Mouse (Mus musculus) heart, postnatal 25 days (tissue): ENCODE measurements around the gene Rnf135. TPM values are rescaled to one million over a fixed set of nuclear protein-coding genes. Genes with fewer than 3 reads are reported as not detected.
"Not testable (repeated sequence)": the region's sequence is repeated elsewhere in the genome, so short reads cannot be mapped to it uniquely, and the experiment has no call there.

Experiments used
- DNase-seq: peaks from one replicate; pipeline ENCODE4 v3.0.0; 2022; ENCODE audit warnings: low spot score
- intact Hi-C: fragments of 180-260 bp; cut with DNase I; formaldehyde crosslinking; loops from one replicate; pipeline ENCODE4 v1.15.1; 2025
- total RNA-seq, 2 experiments: library from RNA; stranded (reverse); gene quantifications; 2 replicates each; pipeline ENCODE4 v1.2.3; 2021

Gene Rnf135
- 1 to 10 TPM; 5.8 to 6.0 TPM for total RNA-seq

DNA sequence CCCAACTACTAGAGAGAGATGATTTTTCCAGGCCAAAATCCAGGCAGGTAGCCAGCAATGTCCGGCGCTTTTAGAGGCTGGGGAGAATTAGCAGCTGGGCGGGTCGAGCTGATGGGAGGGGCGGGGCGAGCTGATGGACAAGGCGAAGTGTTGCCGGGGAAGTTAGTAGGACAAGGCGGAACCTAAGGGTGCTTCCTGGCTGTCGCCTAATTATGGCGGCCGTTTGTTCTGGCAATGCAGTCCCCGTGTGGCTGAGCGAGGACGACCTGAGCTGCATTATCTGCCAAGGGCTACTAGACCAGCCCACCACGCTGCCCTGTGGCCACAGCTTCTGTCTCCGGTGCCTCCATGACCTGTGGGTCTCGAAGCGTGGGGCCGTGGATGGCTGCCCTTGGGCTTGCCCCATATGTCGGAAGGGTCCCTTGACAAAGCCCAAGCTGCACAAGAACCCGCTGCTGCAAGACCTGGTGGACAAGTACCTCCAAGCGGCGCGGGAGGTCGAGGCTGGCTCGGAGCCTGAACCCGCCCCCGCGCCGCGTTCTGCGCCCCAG is at the start of gene Rnf135:
Rnf135 (plus strand) TSS at position 147 of the 551 bp plus-strand sequence.
- intact Hi-C loops: loop anchor here (2.0 to 5.0 kb wide), 4 partner anchors 25 to 96 kb away; partner anchors contain the start of genes Adap2, Atad5, Rhot1 and Tefm
- DNase-seq: peak; percentile 91

DNA sequence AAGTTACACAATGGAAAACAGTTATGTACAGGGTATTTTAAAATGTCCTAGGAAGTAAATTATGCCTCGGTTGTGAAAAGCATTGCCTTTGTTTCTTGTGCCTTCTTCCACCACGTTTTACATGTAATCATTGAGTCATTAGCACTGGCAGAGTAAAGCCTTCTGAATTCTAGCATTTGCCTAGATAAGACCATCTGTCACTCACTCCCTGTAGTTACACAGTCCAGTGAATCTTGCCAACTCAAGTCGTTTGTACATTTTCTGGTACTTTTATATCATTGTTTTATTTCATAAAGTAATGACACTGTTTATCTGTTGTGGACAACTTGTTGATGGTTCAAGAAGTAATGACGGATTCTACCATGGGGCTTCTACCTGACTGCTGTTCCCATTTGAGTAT is 48.9 kb upstream of the Rnf135 start:
- DNase-seq: no peak
- intact Hi-C loops: no loop called here

DNA sequence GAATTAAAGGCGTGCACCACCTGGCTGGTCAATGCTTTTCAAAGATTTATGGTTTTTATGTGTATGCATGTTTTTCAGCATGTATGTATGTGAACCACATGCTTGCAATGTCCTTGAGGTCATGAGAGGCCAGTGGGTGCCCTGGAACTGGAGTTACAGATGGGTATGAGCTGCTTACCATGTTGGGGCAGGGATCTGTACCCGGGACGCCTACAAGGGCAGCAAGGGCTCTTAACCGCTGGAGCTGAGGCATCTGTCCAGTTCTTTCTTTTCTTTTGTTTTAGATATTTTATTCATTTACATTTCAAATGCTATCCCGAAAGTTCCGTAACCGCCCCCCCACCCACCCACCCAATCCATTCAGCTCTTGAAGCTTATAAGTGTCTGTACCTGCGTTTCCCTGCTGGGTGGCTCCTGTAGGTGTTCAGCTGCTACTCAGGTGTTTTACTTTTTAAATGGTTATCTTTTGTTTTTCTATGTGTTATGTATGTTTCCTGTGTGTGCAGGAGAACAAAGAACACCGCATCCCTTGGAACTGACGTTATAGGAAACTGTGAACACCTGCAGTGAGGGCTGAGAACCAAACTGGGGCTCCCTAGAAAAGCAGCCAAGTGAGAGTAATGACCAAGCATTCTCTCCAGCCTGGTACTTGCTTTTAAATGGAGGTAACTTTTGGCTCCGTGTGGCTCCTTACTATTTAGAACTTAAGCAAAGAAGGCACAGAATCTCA is 47.5 kb upstream of the Rnf135 start:
- intact Hi-C loops: no loop called here

DNA sequence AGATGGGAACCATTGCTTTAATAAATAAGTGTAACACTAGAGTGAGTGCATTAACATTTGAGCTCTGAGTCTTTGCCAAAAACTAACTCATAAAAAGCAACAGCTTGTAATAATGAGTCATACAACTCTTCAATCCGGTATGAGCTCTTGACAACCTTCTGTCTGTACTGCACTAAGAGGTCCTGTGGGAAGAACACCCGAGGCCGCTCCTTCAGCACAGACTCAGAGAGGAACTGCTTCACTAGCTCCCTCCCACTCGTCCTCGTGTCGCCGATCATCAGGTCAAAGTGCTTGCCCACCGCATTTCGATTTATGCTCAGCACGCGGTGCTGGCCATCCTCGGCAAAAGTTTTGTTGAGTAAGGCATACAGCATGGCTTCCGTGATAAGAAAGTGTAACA is 46.9 kb upstream of the Rnf135 start:
- intact Hi-C loops: no loop called here
- DNase-seq: no peak

More for the DNA sequence above, 47.5 kb upstream of the Rnf135 start:
- no peak for DNase-seq

DNA sequence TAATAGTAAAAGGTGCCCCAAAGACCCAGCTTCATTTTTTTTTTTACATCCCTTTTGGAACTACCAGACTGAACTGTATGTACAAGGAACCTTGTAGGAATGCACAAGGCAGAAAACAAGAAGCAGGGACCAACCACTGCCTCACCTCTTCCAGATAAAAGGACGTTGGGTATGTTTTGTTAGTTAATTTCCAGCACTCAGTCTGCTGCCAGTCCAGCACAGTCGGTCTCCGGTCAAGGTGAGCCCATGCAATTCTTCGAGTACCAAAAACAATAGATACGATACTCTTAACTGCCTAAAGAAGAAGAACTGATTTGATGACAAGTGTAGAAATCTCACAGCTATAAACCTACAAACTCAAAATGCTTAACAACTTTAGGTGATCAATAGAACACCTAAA is 45.9 kb upstream of the Rnf135 start:
- intact Hi-C loops: no loop called here
- no peak for DNase-seq

DNA sequence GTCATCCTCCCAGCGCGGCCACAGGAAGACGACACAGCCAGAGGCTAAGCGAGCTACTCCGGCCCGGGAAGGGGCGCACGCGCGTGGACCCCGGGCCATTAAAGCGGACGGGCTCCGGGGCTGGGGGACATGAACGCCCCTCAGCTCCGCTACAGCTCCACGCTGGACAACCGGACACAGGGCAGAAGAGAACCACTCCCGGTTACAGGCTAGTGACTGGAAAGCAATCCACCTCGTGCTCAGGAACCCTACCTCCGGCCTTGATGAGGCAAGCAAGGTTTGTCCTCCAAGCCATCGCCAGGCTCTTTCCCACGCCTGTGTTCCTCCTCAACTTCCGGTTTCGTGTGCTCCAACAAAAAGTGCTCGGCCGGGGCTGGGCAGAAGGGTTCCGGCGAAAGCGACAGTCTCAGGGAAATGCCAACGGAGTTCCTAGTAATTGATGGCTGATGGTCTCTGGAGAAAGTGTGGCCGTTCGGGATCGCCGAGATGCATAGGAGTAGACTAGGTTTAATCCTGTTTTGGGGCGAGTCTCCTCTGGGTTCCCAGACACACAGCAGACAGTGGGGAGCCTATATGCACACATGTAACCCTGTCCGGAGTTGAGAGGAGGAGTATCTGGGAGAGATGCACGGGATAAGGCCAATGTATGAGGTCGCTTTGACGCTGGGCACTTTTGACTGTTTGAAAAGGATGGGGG is 41.7 kb upstream of the Rnf135 start, which contains the start of gene Tefm:
Tefm (minus strand) TSS at position 351 of the 697 bp plus-strand sequence.
- intact Hi-C loops: loop anchor here (5.0 kb wide), 2 partner anchors 40 to 100 kb away; partner anchors contain the start of gene Rnf135
- DNase-seq: peak; percentile 66

DNA sequence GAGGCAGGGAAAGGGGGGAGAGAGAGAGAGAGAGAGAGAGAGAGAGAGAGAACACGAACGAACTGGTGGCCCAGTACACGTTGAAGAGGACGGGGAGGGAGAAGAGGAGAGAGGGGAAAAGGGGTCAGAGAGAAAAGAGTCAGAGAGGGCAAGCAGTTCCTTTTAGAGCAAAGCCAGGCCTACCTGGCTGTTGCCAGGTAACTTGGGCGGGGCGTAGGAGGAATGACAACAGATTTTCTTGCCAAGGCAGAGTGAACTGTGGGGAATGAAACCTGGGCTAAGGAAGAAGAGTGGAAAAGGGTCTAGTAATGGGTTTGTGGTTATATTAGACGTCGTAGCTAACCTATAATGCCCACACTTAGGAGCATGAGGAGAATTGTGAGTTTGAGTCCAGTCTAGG is 40.8 kb upstream of the Rnf135 start:
- intact Hi-C loops: loop anchor here (5.0 kb wide), 2 partner anchors 39 to 101 kb away; partner anchors contain the start of gene Rnf135
- DNase-seq: no peak

DNA sequence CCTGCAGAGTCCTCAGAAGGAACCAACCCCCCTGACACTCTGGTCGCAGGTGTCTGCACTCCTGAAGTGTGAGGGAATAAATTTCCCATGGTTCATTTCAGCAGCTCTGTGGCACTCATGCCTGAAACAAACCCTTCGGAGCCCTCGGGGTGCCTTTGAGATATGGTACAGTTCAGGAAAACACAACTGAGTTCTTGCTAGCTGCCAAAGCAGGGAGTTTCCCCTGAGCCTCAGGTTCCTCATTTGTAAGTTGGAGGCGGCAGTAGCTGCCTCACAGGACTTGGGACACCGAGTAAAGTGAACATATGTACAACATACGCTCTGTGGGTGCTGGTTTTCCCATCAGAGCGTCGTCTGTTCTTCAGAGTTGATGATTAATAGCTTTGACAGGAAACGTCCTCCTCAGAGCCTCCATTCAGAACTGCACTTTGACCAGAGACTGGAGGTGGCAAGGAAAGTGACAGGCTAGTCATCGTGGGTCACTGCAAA is 37.8 kb upstream of the Rnf135 start:
- intact Hi-C loops: no loop called here
- DNase-seq: no peak

DNA sequence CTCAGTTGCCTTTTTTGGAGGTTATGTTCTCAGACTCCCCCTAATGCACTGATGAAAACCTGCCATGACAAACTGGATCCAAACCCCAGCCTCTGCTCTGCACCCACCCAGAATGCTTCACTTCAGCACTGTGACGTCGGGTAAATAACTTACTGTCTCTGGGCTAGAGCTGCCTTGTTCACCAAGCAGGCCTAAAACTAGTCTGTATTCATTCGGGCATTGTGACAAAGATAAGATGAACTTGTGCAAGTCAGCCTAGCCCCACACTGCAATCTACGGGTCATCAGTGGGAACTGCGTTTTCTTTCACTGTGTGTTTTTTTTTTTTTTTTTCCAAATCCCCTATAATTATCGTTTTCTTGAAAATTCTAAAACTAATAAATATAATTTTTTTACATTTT is 35.9 kb upstream of the Rnf135 start:
- intact Hi-C loops: no loop called here
- DNase-seq: no peak

DNA sequence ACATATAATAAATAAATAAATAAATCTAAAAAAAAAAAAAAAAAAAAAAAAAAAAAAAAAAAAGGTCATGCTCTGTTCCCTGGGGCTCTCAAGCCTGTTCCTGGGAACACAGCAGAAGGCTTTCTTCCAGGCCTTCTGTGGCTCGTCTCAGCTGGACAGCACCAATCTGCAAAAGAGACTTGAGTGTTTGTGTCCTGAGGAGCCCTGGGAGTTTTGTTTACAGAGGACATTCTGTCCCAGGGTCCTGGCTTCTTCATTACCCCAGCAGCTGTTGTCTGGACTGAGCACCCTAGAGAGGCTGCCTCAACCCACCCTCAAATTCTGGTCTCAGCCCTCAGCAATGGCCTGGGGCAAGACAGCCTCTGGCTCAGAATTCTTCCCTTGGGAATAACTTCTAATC is 35.3 kb upstream of the Rnf135 start:
- intact Hi-C loops: no loop called here
- peak; percentile 68 for DNase-seq

DNA sequence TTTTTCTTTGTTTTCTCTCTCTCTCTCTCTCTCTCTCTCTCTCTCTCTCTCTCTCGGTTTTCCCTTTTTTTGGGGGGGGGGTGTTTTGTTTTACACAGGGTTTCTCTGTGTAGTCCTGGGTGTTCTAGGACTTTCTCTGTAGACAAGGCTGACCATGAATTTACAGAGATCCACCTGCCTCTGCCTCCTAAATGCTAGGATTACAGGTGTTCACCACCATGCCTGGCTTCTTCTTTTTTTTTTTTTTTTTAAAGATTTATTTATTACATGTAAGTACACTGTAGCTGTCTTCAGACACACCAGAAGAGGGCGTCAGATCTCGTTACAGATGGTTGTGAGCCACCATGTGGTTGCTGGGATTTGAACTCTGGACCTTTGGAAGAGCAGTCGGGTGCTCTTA is 34.7 kb upstream of the Rnf135 start:
- intact Hi-C loops, DNase-seq: not testable (repeated sequence)

DNA sequence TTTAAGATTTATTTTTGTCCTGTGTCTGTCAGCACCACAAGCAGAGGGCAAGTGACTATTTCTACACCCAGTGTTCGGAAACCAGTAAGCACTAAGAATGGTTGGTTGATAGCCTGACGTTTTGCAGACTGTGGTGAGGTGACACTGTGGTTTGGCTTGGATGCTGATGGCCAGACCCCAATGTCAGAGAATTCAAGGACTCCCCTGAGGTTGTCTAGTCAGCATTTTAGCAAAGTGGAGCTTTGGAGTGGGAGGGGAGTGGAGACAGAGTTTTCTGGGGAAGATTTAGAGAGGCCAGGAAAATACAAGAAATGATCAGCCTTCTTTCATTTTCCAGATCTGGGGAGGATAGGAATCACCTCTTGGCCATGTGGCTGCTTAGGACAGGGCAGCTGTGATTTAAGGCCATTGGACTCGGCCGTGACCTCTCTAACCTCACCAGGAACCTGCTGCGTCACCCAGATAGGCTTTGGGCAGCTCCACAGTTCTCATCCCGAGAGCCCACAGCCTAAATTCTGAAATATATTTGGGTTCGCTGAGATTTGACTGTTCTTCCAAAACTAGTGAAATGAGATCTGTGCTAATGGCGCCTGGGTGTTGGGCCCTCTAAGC is 34.1 kb upstream of the Rnf135 start:
- intact Hi-C loops: no loop called here
- DNase-seq: no peak

DNA sequence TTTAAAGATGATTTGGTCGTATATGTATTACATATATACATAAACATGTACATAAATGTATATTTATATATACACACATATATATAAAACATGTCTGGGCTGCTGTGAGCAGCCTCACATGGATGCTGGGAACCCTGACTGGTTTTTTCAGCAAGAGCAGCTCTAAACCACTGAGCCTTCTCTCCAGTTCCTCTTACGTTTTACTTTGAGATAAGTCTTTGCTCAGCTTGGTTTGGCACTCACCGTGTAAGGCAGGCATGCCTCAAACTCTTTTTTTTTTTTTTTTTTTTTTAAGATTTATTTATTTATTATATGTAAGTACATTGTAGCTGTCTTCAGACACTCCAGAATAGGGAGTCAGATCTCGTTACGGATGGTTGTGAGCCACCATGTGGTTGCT is 33.1 kb upstream of the Rnf135 start:
- DNase-seq: no peak
- intact Hi-C loops: no loop called here

DNA sequence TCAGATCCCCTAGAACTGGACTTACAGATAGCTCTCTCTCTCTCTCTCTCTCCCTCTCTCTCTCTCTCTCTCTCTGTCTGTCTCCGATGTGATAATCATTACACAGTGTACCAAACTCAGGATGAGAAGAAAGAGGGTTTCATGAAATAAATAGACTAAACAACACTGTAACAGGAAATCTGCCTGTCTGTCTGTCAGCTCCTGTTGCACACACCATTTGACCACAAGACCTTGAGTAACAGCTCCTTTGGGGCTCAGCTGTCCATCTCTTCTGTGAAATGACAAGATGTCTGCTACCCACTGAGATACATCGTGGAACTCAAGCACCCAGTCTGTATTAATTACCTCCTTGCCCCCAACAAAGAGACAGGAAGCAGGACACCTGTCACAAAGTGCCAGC is 32.1 kb upstream of the Rnf135 start:
- no peak for DNase-seq
- intact Hi-C loops: no loop called here

DNA sequence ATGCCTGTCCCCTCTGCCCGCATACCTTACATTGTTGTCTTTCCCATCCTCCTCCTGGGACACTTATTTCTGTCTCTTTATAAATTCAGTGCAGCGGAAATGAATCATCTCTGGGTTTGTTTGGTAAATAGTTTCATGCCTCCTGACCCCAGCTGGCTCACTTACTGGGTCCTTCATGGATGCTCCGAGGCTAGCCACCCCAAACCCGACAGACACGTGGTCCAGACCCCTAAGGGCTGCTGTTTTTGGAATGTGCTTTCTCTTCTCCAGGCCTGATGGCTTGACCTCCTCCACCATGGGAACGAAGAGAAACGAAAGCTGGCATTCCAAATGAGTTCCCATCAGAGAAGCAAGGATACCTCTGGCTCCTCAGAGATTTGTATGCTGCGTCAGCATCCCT is 31.3 kb upstream of the Rnf135 start:
- intact Hi-C loops: no loop called here
- no peak for DNase-seq

DNA sequence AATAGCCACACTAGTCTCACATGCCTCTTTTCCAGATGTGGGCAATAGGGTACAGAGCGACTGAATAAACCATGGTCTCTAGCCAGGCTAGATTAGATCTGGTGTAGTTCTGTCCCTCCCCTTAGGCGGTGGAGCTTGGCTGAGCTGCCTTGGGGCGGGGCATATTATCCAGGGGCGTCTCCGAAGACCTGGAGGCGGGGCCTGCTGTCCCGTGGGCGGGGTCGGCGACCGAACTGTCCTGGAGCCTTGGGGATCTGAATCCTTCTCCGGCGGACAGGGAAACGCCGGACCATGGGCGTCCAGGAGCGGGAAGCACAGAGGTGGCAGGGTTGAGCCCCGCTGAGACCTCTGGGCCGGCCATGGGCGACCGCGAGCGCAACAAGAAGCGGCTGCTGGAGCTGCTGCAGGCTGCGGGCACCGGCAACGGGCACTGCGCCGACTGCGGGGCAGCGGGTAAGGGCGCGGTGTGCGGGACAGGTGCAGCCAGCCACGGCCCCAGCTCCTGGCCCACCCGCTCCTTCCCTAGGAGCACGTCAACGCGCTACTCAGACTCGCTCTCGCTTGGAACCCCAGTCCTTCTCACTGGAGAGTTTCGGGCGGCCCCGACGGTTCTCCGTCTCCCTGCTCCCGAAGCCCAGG is 29.7 kb upstream of the Rnf135 start, which contains the start of gene Adap2:
Adap2 (plus strand) TSS at position 249 of the 639 bp plus-strand sequence.
- intact Hi-C loops: loop anchor here (2.0 kb wide), 1 partner anchor 31 kb away; no protein-coding TSS in a partner anchor
- DNase-seq: peak; percentile 91

DNA sequence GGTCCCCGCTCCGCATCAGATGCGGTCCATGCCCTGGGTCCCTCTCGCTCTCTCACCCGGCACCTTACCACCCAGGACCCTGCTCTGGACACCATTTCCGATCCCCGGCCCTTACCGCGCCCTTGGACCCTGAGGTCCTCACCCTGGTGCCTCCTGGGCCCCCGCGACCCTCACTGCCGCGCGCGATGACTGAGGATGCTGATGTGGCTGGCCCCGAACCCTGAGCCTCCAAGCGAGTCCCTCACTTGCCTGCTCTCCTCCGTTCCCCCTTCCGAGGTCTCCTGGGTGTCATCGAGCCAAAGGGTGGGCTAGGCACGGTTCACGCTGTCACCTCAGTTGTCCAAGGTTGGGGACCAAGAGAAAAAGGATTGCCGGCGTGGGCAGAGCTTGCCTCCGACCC is 29.1 kb upstream of the Rnf135 start:
- intact Hi-C loops: loop anchor here (2.0 kb wide), 1 partner anchor 30 kb away; no protein-coding TSS in a partner anchor
- DNase-seq: no peak

DNA sequence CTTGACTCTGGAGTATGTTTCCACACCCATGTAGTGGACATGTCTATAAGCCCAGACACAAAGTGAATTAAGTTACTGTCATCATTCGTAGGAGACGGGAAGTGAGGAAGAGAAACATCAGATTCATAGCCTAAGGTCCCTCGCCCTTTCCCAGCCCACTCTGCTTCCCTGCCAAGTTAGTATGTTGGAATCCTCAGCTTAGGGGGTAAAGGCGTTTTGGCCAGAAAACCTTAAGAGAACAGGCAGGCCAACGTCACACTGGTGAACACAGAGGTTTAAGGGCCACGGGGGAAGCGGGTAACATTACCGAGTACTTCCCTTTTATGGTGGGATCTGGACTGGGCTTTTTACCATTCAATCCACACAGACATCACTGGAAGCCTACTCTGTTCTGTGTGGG is 28.1 kb upstream of the Rnf135 start:
- intact Hi-C loops: loop anchor here (2.0 kb wide), 1 partner anchor 29 kb away; no protein-coding TSS in a partner anchor
- no peak for DNase-seq

DNA sequence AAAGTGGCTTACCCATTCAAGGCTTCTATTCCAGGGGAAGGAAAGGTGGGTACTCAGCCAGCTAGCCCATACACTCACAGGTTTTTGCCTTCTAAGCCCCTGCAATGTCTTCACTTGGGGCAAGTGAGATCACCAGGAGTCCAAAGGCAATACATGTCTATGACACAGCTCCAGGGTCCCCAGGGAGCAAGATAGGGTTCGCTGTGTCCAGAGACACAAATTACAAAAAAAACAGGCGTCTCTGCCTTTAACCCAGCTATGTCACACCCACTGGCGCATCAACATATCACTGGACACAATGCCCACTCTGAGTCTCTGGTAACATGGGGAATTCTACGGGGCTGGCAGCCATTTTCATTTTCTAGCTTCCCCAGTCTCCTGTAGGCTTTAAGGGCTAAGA is 27.7 kb upstream of the Rnf135 start:
- intact Hi-C loops: loop anchor here (2.0 kb wide), 1 partner anchor 29 kb away; no protein-coding TSS in a partner anchor
- no peak for DNase-seq

DNA sequence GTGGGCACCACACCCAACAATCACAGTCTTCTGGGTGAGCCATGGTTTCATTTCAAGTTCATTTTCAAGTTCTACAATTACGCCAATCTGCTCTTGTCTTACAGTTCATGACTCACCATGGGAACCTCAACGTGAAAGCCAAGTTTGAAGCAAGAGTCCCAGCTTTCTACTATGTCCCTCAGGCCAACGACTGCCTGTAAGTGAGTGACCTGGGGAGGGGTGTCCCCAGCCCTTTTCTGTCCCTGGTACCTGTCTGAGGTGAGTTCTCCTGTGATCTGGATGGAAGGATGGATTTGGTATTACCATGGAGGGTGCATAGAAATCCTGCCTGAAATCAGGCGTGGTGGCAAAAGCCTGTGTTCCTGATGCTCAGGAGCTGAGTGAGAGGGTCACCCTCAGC is 26.8 kb upstream of the Rnf135 start:
- intact Hi-C loops: no loop called here
- no peak for DNase-seq
